Mouse (Mus musculus): ENCODE results near the gene Cd300ld3.

DNA sequence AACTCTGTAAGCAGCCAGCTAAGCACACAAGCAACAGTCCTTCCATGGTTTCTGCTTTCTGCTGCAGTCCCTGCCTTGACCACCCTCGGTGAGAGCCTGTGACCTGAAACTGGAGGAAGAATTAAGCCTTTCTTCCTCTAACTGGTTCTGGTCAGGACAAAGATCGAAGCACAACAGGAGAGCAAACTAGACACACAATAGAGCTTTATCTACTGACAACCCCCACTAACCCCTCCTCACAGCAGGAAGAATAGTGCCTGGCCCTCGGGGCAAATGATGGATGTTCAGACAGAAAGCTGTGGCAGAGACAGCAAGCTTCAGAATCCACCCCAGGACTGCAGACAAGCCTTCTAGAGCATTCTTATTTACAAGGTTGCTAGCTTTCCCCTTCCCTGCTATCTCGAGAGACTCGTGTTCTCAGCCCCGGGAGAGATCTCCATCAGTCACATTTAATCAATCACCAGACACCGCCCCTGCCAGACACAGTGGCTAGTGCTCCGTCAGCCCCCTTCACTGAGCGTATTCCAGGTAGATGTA lies 22.9 kb upstream of the Cd300ld3 start:
- TF ChIP-seq EP300 (optimal IDR thresholded peaks at IDR 0.05) (no peak), CTCF (IDR thresholded peaks at IDR 0.05; ENCODE audit: low read depth) (no peak)
